Mouse (Mus musculus) fat pad, adult 2 months (tissue): ENCODE data around the gene Fadd.

Experiments
- DNase-seq: peaks from one replicate; pipeline ENCODE4 v3.0.0-alpha.2; 2011; ENCODE audit warnings: low read depth, low spot score; ENCODE audit errors: extremely low read depth

Fadd gene

GRCm38 (mm10) chr7:144582284-144582980, at the start of gene Fadd:
Gene Fadd, minus strand, starts transcription at chr7:144582463.
- DNase-seq = no peak

GRCm38 (mm10) chr7:144630622-144631021, 48.4 kb upstream of the Fadd start:
- DNase-seq = no peak

GRCm38 (mm10) chr7:144628334-144628915, 46.2 kb upstream of the Fadd start:
- no peak for DNase-seq

GRCm38 (mm10) chr7:144627606-144628333, 45.5 kb upstream of the Fadd start:
- DNase-seq = no peak

GRCm38 (mm10) chr7:144626042-144626441, 43.8 kb upstream of the Fadd start:
- DNase-seq = no peak

- DNase-seq = no peak
These were observed 38.7 kb upstream of the Fadd start for GRCm38 (mm10) chr7:144620721-144621681.

GRCm38 (mm10) chr7:144620315-144620714, 38.1 kb upstream of the Fadd start:
- DNase-seq = no peak

GRCm38 (mm10) chr7:144615343-144615742, 33.1 kb upstream of the Fadd start:
- DNase-seq = no peak

GRCm38 (mm10) chr7:144612829-144613228, 30.6 kb upstream of the Fadd start:
- no peak for DNase-seq

GRCm38 (mm10) chr7:144612351-144612750, 30.1 kb upstream of the Fadd start:
- no peak for DNase-seq

- no peak for DNase-seq
These were observed 29.3 kb upstream of the Fadd start for GRCm38 (mm10) chr7:144611595-144611994.

GRCm38 (mm10) chr7:144609568-144609967, 27.3 kb upstream of the Fadd start:
- no peak for DNase-seq

- DNase-seq = no peak
These were observed 25.6 kb upstream of the Fadd start for GRCm38 (mm10) chr7:144607862-144608261.

GRCm38 (mm10) chr7:144604735-144605134, 22.5 kb upstream of the Fadd start:
- no peak for DNase-seq

- DNase-seq = no peak
These were observed 22.0 kb upstream of the Fadd start for GRCm38 (mm10) chr7:144604291-144604690.

GRCm38 (mm10) chr7:144600333-144600900, 18.2 kb upstream of the Fadd start:
- no peak for DNase-seq

GRCm38 (mm10) chr7:144589508-144589907, 7.2 kb upstream of the Fadd start:
- no peak for DNase-seq

GRCm38 (mm10) chr7:144587291-144587690, 5.0 kb upstream of the Fadd start:
- no peak for DNase-seq

- DNase-seq = no peak
These were observed 3.4 kb upstream of the Fadd start for GRCm38 (mm10) chr7:144585648-144586047.

- DNase-seq = no peak
These were observed 1.4 kb upstream of the Fadd start for GRCm38 (mm10) chr7:144583619-144584018.
